Mouse (Mus musculus): ENCODE results near the gene Adssl1. TPM values are rescaled to one million over a fixed set of nuclear protein-coding genes. Genes with fewer than 3 reads are reported as not detected.

Adssl1 gene
- polyA plus RNA-seq, 1 experiment: 44.6 TPM

GRCm38 (mm10) chr12:112591730-112592129, 28.1 kb upstream of the Adssl1 start:
- TF ChIP-seq CTCF (IDR thresholded peaks at IDR 0.05; ENCODE audit: extremely low read depth, insufficient read depth, low read length): no peak
- TF ChIP-seq POLR2A (IDR thresholded peaks at IDR 0.05; ENCODE audit: extremely low read depth, insufficient read depth, low read length): no peak
- Histone ChIP-seq H3K4me1 (ENCODE audit: control insufficient read depth, insufficient read depth, low read length) (peaks cover 25% of the 10 kb centered on the region), H3K27ac (ENCODE audit: insufficient read depth, low read length) (peak overlapping the region; percentile 83), H3K4me3 (ENCODE audit: insufficient read depth, low read length) (no peak overlapping the region; the same call in 1 of the 2 replicates)

GRCm38 (mm10) chr12:112592985-112593734, 26.7 kb upstream of the Adssl1 start:
- Histone ChIP-seq H3K27ac (ENCODE audit: insufficient read depth, low read length) (peak overlapping the region; percentile 80), H3K4me3 (ENCODE audit: insufficient read depth, low read length) (peak overlapping the region; percentile 3; the same call in 1 of the 2 replicates), H3K4me1 (ENCODE audit: control insufficient read depth, insufficient read depth, low read length) (peaks cover 25% of the 10 kb centered on the region)
- TF ChIP-seq POLR2A (IDR thresholded peaks at IDR 0.05; ENCODE audit: extremely low read depth, insufficient read depth, low read length): no peak
- TF ChIP-seq CTCF (IDR thresholded peaks at IDR 0.05; ENCODE audit: extremely low read depth, insufficient read depth, low read length): no peak

- TF ChIP-seq POLR2A (IDR thresholded peaks at IDR 0.05; ENCODE audit: extremely low read depth, insufficient read depth, low read length) (no peak), CTCF (IDR thresholded peaks at IDR 0.05; ENCODE audit: extremely low read depth, insufficient read depth, low read length) (no peak)
- Histone ChIP-seq H3K4me3 (ENCODE audit: insufficient read depth, low read length) (no peak overlapping the region), H3K4me1 (ENCODE audit: control insufficient read depth, insufficient read depth, low read length) (peaks cover 23% of the 10 kb centered on the region), H3K27ac (ENCODE audit: insufficient read depth, low read length) (peak overlapping the region; percentile 80)
These were observed 25.6 kb upstream of the Adssl1 start for GRCm38 (mm10) chr12:112593951-112594915.

GRCm38 (mm10) chr12:112594989-112595388, 24.9 kb upstream of the Adssl1 start:
- Histone ChIP-seq H3K27ac (ENCODE audit: insufficient read depth, low read length) (peak overlapping the region; percentile 80), H3K4me3 (ENCODE audit: insufficient read depth, low read length) (no peak overlapping the region), H3K4me1 (ENCODE audit: control insufficient read depth, insufficient read depth, low read length) (peaks cover 23% of the 10 kb centered on the region)
- TF ChIP-seq CTCF (IDR thresholded peaks at IDR 0.05; ENCODE audit: extremely low read depth, insufficient read depth, low read length): no peak
- no peak for TF ChIP-seq POLR2A (IDR thresholded peaks at IDR 0.05; ENCODE audit: extremely low read depth, insufficient read depth, low read length)

GRCm38 (mm10) chr12:112595626-112596025, 24.2 kb upstream of the Adssl1 start:
- H3K27ac ChIP-seq (ENCODE audit: insufficient read depth, low read length): peak overlapping the region; percentile 80; the same call in 1 of the 2 replicates
- peaks cover 23% of the 10 kb centered on the region for H3K4me1 ChIP-seq (ENCODE audit: control insufficient read depth, insufficient read depth, low read length)
- TF ChIP-seq POLR2A (IDR thresholded peaks at IDR 0.05; ENCODE audit: extremely low read depth, insufficient read depth, low read length): no peak
- TF ChIP-seq CTCF (IDR thresholded peaks at IDR 0.05; ENCODE audit: extremely low read depth, insufficient read depth, low read length): no peak
- no peak overlapping the region for H3K4me3 ChIP-seq (ENCODE audit: insufficient read depth, low read length)

GRCm38 (mm10) chr12:112596454-112596853, 23.4 kb upstream of the Adssl1 start:
- Histone ChIP-seq H3K4me1 (ENCODE audit: control insufficient read depth, insufficient read depth, low read length) (peaks cover 20% of the 10 kb centered on the region), H3K4me3 (ENCODE audit: insufficient read depth, low read length) (no peak overlapping the region), H3K27ac (ENCODE audit: insufficient read depth, low read length) (peak overlapping the region; percentile 38; the same call in 1 of the 2 replicates)
- no peak for TF ChIP-seq POLR2A (IDR thresholded peaks at IDR 0.05; ENCODE audit: extremely low read depth, insufficient read depth, low read length)
- no peak for TF ChIP-seq CTCF (IDR thresholded peaks at IDR 0.05; ENCODE audit: extremely low read depth, insufficient read depth, low read length)

- Histone ChIP-seq H3K4me3 (ENCODE audit: insufficient read depth, low read length) (no peak overlapping the region), H3K27ac (ENCODE audit: insufficient read depth, low read length) (0 out of 2 replicates have a peak overlapping the region, but pooled peaks have one; percentile 52), H3K4me1 (ENCODE audit: control insufficient read depth, insufficient read depth, low read length) (peaks cover 20% of the 10 kb centered on the region)
- no peak for TF ChIP-seq CTCF (IDR thresholded peaks at IDR 0.05; ENCODE audit: extremely low read depth, insufficient read depth, low read length)
- no peak for TF ChIP-seq POLR2A (IDR thresholded peaks at IDR 0.05; ENCODE audit: extremely low read depth, insufficient read depth, low read length)
These were observed 22.8 kb upstream of the Adssl1 start for GRCm38 (mm10) chr12:112596891-112597500.

- no peak overlapping the region for H3K4me3 ChIP-seq (ENCODE audit: insufficient read depth, low read length)
- peak overlapping the region; percentile 52; the same call in 1 of the 2 replicates for H3K27ac ChIP-seq (ENCODE audit: insufficient read depth, low read length)
- H3K4me1 ChIP-seq (ENCODE audit: control insufficient read depth, insufficient read depth, low read length): peaks cover 18% of the 10 kb centered on the region
- TF ChIP-seq CTCF (IDR thresholded peaks at IDR 0.05; ENCODE audit: extremely low read depth, insufficient read depth, low read length) (no peak), POLR2A (IDR thresholded peaks at IDR 0.05; ENCODE audit: extremely low read depth, insufficient read depth, low read length) (no peak)
These were observed 22.2 kb upstream of the Adssl1 start for GRCm38 (mm10) chr12:112597618-112598017.

GRCm38 (mm10) chr12:112599198-112599597, 20.6 kb upstream of the Adssl1 start:
- peaks cover 13% of the 10 kb centered on the region for H3K4me1 ChIP-seq (ENCODE audit: control insufficient read depth, insufficient read depth, low read length)
- TF ChIP-seq CTCF (IDR thresholded peaks at IDR 0.05; ENCODE audit: extremely low read depth, insufficient read depth, low read length) (no peak), POLR2A (IDR thresholded peaks at IDR 0.05; ENCODE audit: extremely low read depth, insufficient read depth, low read length) (no peak)
- H3K27ac ChIP-seq (ENCODE audit: insufficient read depth, low read length): no peak overlapping the region
- no peak overlapping the region for H3K4me3 ChIP-seq (ENCODE audit: insufficient read depth, low read length)

Data from cortical plate, adult 2 months (tissue).